ENCODE assay signal across 8 mouse cellular contexts in the genomic region with DNA sequence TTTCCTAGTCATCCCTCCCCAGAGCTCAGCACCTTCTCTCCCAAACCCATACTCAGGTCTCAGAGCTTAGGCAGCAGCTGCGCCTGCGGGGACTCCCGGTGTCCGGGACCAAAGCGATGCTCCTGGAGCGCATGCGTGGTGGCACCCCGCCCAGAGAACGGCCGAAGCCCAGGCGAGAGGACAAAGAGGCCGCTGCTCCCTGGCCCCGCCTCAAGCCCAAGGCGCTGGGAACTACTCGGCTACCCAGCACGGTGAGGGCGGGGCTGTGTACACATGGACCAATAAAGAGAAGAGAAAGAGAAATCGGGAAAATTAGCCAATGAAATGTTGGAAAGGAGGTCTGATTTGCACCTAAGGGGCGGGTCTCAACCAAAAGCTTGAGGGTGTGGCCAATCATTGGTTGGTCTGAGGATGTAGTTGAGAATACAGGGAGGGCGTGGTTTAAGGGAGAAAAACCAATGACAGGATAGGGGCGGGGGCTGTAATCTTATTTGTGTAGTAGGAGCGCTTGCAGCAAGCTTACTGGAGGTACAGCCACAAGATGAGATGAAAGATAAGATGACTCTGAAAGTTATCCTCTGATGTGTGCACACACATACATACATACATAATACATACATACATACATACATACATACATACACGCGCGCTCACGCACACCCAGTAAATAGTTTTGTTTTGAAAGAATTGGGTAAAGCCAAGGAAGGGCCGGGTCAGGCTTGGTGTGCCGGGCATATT. TPM values are rescaled to one million over a fixed set of nuclear protein-coding genes. Genes with fewer than 3 reads are reported as not detected.
DNase-seq lines count a peak whose midpoint lies in the region; ATAC-seq and TF ChIP-seq lines count a peak whose summit lies in the region.

No protein-coding gene starts in this region.

- no peaks in the 10 kb centered on the region for H3K9me3 ChIP-seq in hindbrain, embryonic 11.5 days (ENCODE audit: control insufficient read depth, low read length)
- no peaks in the 10 kb centered on the region for H3K9me3 ChIP-seq in lung, embryonic 16.5 days (ENCODE audit: control insufficient read depth, low read length)

- DNase-seq in Patski (ENCODE audit: low read depth, low spot score) = peak; percentile 49
- DNase-seq in cerebellum, adult 9-11 months = peak; percentile 100
- peak; percentile 89 to 95 for DNase-seq in frontal cortex, postnatal 10 days (ENCODE audit: low spot score in 2 of 2)
- peak; percentile 98 for DNase-seq in hindbrain, embryonic 11.5 days (ENCODE audit: low spot score)
- peak; percentile 96 for DNase-seq in layer of hippocampus, adult 9-11 months
- peak; percentile 91 for DNase-seq in ovary, adult 18-20 months (ENCODE audit: low spot score)
- DNase-seq in thymus, adult 2 months = peak; percentile 80

- POLR2A ChIA-PET in Patski (lab: Charles Lee) = interaction anchor here (1.0 to 1.6 kb wide), 3 partner anchors 14 to 77 kb away, joined by 3 to 5 read pairs (median 4); no protein-coding TSS in a partner anchor

- H3K27me3 ChIP-seq in Patski = no peaks in the 10 kb centered on the region
- H3K27me3 ChIP-seq in hindbrain, embryonic 11.5 days (ENCODE audit: control insufficient read depth, insufficient read depth, low read length) = peaks cover 2% of the 10 kb centered on the region; the same call in 1 of the 2 replicates
- H3K27me3 ChIP-seq in lung, embryonic 16.5 days (ENCODE audit: control insufficient read depth, insufficient read depth, low read depth, low read length) = no peaks in the 10 kb centered on the region
- no peaks in the 10 kb centered on the region for H3K27me3 ChIP-seq in thymus, adult 2 months (ENCODE audit: control insufficient read depth, insufficient read depth, low read length)

- H3K27ac ChIP-seq in hindbrain, embryonic 11.5 days (ENCODE audit: low read depth, low read length) = peak overlapping the region; percentile 84
- peak overlapping the region; percentile 89 for H3K27ac ChIP-seq in lung, embryonic 16.5 days (ENCODE audit: low read length)
- H3K27ac ChIP-seq in thymus, adult 2 months (ENCODE audit: control insufficient read depth, insufficient read depth, low read length) = no peak overlapping the region

- peak overlapping the region; percentile 75 for H3K4me2 ChIP-seq in hindbrain, embryonic 11.5 days (replicated peaks; ENCODE audit: low read depth, low read length)
- peak overlapping the region; percentile 91 for H3K4me2 ChIP-seq in lung, embryonic 16.5 days (ENCODE audit: low read depth, low read length)

- TF ChIP-seq POLR2A in thymus, adult 2 months (IDR thresholded peaks at IDR 0.05; ENCODE audit: control insufficient read depth, extremely low read depth, insufficient read depth, low read length, poor library complexity) = peak; percentile 62

- H3K36me3 ChIP-seq in hindbrain, embryonic 11.5 days (ENCODE audit: control insufficient read depth, insufficient read depth, low read length) = no peaks in the 10 kb centered on the region
- no peaks in the 10 kb centered on the region for H3K36me3 ChIP-seq in lung, embryonic 16.5 days (ENCODE audit: control insufficient read depth, insufficient read depth, low read length)
- H3K36me3 ChIP-seq in thymus, adult 2 months (ENCODE audit: control insufficient read depth, insufficient read depth, low read length) = no peaks in the 10 kb centered on the region

- ATAC-seq in Patski = peak; percentile 81
- peak; percentile 94 for ATAC-seq in hindbrain, embryonic 11.5 days (ENCODE audit: low FRiP score)
- peak; percentile 92 for ATAC-seq in lung, embryonic 16.5 days (ENCODE audit: low read depth)

- peak overlapping the region; percentile 87 for H3K9ac ChIP-seq in hindbrain, embryonic 11.5 days (ENCODE audit: low read depth, low read length)
- peak overlapping the region; percentile 80 for H3K9ac ChIP-seq in lung, embryonic 16.5 days (ENCODE audit: low read length)

- CTCF ChIA-PET in Patski (lab: Charles Lee) = interaction anchor here (1.1 to 2.0 kb wide), 2 partner anchors 12 to 39 kb away, joined by 6 to 8 read pairs; no protein-coding TSS in a partner anchor

- peaks cover 4% of the 10 kb centered on the region; the same call in 1 of the 2 replicates for H3K4me1 ChIP-seq in hindbrain, embryonic 11.5 days (replicated peaks; ENCODE audit: control insufficient read depth, insufficient read depth, low read length)
- H3K4me1 ChIP-seq in lung, embryonic 16.5 days (replicated peaks; ENCODE audit: control insufficient read depth, insufficient read depth, low read length) = peaks cover 41% of the 10 kb centered on the region
- H3K4me1 ChIP-seq in thymus, adult 2 months (replicated peaks; ENCODE audit: control insufficient read depth, insufficient read depth, low read length) = peaks cover 21% of the 10 kb centered on the region

- in situ Hi-C loops in Patski (cut with MboI; ENCODE audit: low pct_unique_long_range_greater_than_20kb) = no loop called here

- no peak for TF ChIP-seq CTCF in Patski (IDR thresholded peaks at IDR 0.05)
- 0 out of 2 replicates have a peak, but pooled peaks have one; percentile 46 for TF ChIP-seq CTCF in thymus, adult 2 months (IDR thresholded peaks at IDR 0.05; ENCODE audit: borderline replicate concordance, control insufficient read depth, extremely low read depth, insufficient read depth, low read length, poor library complexity)

- under 1% methylated on average over 28 of the region's 28 CpGs for WGBS in hindbrain, embryonic 11.5 days
- 6% methylated on average over 28 of the region's 28 CpGs for WGBS in lung, embryonic 16.5 days
- WGBS in thymus, adult 2 months = 13% methylated on average over 28 of the region's 28 CpGs

- H3K4me3 ChIP-seq in hindbrain, embryonic 11.5 days (ENCODE audit: low read depth, low read length) = peak overlapping the region; percentile 37
- peak overlapping the region; percentile 57 for H3K4me3 ChIP-seq in lung, embryonic 16.5 days (ENCODE audit: low read length)
- peak overlapping the region; percentile 43 for H3K4me3 ChIP-seq in thymus, adult 2 months (ENCODE audit: control insufficient read depth, insufficient read depth, low read length)

RNA-seq across cellular contexts. Expression of gene Mamstr, which starts 3.8 kb away (rescaled TPM):
- polyA plus RNA-seq in Patski (2021) = 0.40 TPM
- polyA plus RNA-seq in hindbrain, embryonic 11.5 days (2014; fragmentation: Nextera tagmentation; extraction: Ambion mirVana) = 1.7 and 2.1 TPM in 2 replicates
- polyA plus RNA-seq in lung, embryonic 16.5 days (2015; fragmentation: Nextera tagmentation; extraction: Ambion mirVana) = 10.6 and 11.5 TPM in 2 replicates
- 3.9 and 4.4 TPM in 2 replicates for polyA plus RNA-seq in thymus, adult 2 months (2012; rRNA removed)

RNA-seq across cellular contexts. Expression of gene Rasip1, which starts 16.3 kb away (rescaled TPM):
- 1.6 TPM for polyA plus RNA-seq in Patski (2021)
- 4.9 and 5.1 TPM in 2 replicates for polyA plus RNA-seq in hindbrain, embryonic 11.5 days (2014; fragmentation: Nextera tagmentation; extraction: Ambion mirVana)
- polyA plus RNA-seq in lung, embryonic 16.5 days (2015; fragmentation: Nextera tagmentation; extraction: Ambion mirVana) = 16.1 and 16.4 TPM in 2 replicates
- 6.3 and 8.6 TPM in 2 replicates for polyA plus RNA-seq in thymus, adult 2 months (2012; rRNA removed)

RNA-seq across cellular contexts. Expression of gene Izumo1, which starts 22.0 kb away (rescaled TPM):
- 0.12 TPM for polyA plus RNA-seq in Patski (2021)
- 0.12 and 0.18 TPM in 2 replicates for polyA plus RNA-seq in hindbrain, embryonic 11.5 days (2014; fragmentation: Nextera tagmentation; extraction: Ambion mirVana)
- polyA plus RNA-seq in lung, embryonic 16.5 days (2015; fragmentation: Nextera tagmentation; extraction: Ambion mirVana) = 0.16 and 0.21 TPM in 2 replicates
- 0.45 and 0.75 TPM in 2 replicates for polyA plus RNA-seq in thymus, adult 2 months (2012; rRNA removed)

RNA-seq across cellular contexts. Expression of gene Fut2, which starts 22.6 kb away (rescaled TPM):
- 0.23 TPM for polyA plus RNA-seq in Patski (2021)
- polyA plus RNA-seq in hindbrain, embryonic 11.5 days (2014; fragmentation: Nextera tagmentation; extraction: Ambion mirVana) = 0.06 and 0.27 TPM in 2 replicates
- 0.60 and 0.70 TPM in 2 replicates for polyA plus RNA-seq in lung, embryonic 16.5 days (2015; fragmentation: Nextera tagmentation; extraction: Ambion mirVana)
- polyA plus RNA-seq in thymus, adult 2 months (2012; rRNA removed) = 1.3 and 1.9 TPM in 2 replicates

RNA-seq across cellular contexts. Expression of gene Fut1, which starts 26.5 kb away (rescaled TPM):
- polyA plus RNA-seq in Patski (2021) = 0.91 TPM
- polyA plus RNA-seq in hindbrain, embryonic 11.5 days (2014; fragmentation: Nextera tagmentation; extraction: Ambion mirVana) = not detected in 2 replicates
- polyA plus RNA-seq in lung, embryonic 16.5 days (2015; fragmentation: Nextera tagmentation; extraction: Ambion mirVana) = 0.26 and 0.70 TPM in 2 replicates
- 4.7 and 5.9 TPM in 2 replicates for polyA plus RNA-seq in thymus, adult 2 months (2012; rRNA removed)

Comparison
In these comparisons a context has a peak if more than half of its experiments do, and no peak if none do; other contexts are left out.
1. DNase-seq: peak in every context shown above with its lines; median percentile 100 in cerebellum, adult 9-11 months; 98 in hindbrain, embryonic 11.5 days; 96 in layer of hippocampus, adult 9-11 months; 92 in frontal cortex, postnatal 10 days; 91 in ovary, adult 18-20 months; 80 in thymus, adult 2 months; 49 in Patski.